Mouse (Mus musculus) liver, embryonic 11.5 days (tissue): ENCODE measurements around the gene Akt3. TPM values are rescaled to one million over a fixed set of nuclear protein-coding genes. Genes with fewer than 3 reads are reported as not detected.

Experiments used
- ATAC-seq: fragments of 200-750 bp; cut with Nextera tagmentation; replicated peaks from 2 replicates; pipeline ENCODE4 v1.8.0; 2017; ENCODE audit warnings: moderate number of reproducible peaks, mild to moderate bottlenecking, moderate TSS enrichment, moderate library complexity; ENCODE audit not compliant: low FRiP score
- DNase-seq: peaks from one replicate; pipeline ENCODE4 v3.0.0-alpha.2; 2017; ENCODE audit warnings: low spot score
- H3K27ac ChIP-seq: fragments of 300-500 bp; sonication (generic); 2 replicates; pipeline ENCODE4 v1.5.1; 2014; ENCODE audit warnings: mild to moderate bottlenecking, low read depth, low read length, control low read depth
- H3K27me3 ChIP-seq: fragments of 300-500 bp; sonication (generic); replicated peaks from 2 replicates; pipeline ENCODE4 v1.6.1; 2014; ENCODE audit warnings: low read length, mixed read lengths; ENCODE audit not compliant: control insufficient read depth, insufficient read depth
- H3K36me3 ChIP-seq: fragments of 300-500 bp; sonication (generic); 2 replicates; pipeline ENCODE4 v1.6.1; 2014; ENCODE audit warnings: mild to moderate bottlenecking, low read length, moderate library complexity, mixed read lengths; ENCODE audit not compliant: control insufficient read depth, insufficient read depth
- H3K4me1 ChIP-seq: fragments of 300-500 bp; sonication (generic); replicated peaks from 2 replicates; pipeline ENCODE4 v1.6.1; 2014; ENCODE audit warnings: low read length, mixed read lengths; ENCODE audit not compliant: control insufficient read depth, insufficient read depth
- H3K4me2 ChIP-seq: fragments of 300-500 bp; sonication (generic); 2 replicates; pipeline ENCODE4 v1.6.1; 2014; ENCODE audit warnings: mild to moderate bottlenecking, control low read depth, moderate library complexity
- H3K4me3 ChIP-seq: fragments of 300-500 bp; sonication (generic); 2 replicates; pipeline ENCODE4 v1.5.1; 2014; ENCODE audit warnings: low read depth, low read length, control low read depth
- H3K9ac ChIP-seq: fragments of 300-500 bp; sonication (generic); 2 replicates; pipeline ENCODE4 v1.6.1; 2014; ENCODE audit warnings: low read depth, low read length, control low read depth
- H3K9me3 ChIP-seq: fragments of 300-500 bp; sonication (generic); 2 replicates; pipeline ENCODE4 v1.6.1; 2016; ENCODE audit warnings: low read length, inconsistent platforms, mixed read lengths; ENCODE audit not compliant: control insufficient read depth
- WGBS: fragments of 180-500 bp; shearing (Covaris S2); extraction: QIAGEN DNeasy Blood & Tissue Kit; methylation state at CpG from one replicate; pipeline ENCODE4 v1.1.7; 2014; 5-methylcytosine and 5-hydroxymethylcytosine counted together
- polyA plus RNA-seq: library from polyadenylated mRNA; unstranded; fragments of >200 nt; fragmentation: Nextera tagmentation; extraction: Ambion mirVana; gene quantifications from 2 replicates; pipeline ENCODE4 v1.2.1, GENCODE M21; 2014

Akt3 gene
- polyA plus RNA-seq, 1 experiment from 2014 or later = 4.3 TPM

- H3K36me3 ChIP-seq = no peaks in the 10 kb centered on the region
- H3K27ac ChIP-seq = no peak overlapping the region
- WGBS = 71% methylated on average over 6 of the region's 6 CpGs
- no peak overlapping the region for H3K4me2 ChIP-seq
- H3K4me3 ChIP-seq = no peak overlapping the region
- H3K9me3 ChIP-seq = no peaks in the 10 kb centered on the region
- H3K9ac ChIP-seq = no peak overlapping the region
- ATAC-seq = no peak
- DNase-seq = no peak
- H3K4me1 ChIP-seq = no peaks in the 10 kb centered on the region
- H3K27me3 ChIP-seq = no peaks in the 10 kb centered on the region
Observed at GRCm38 (mm10) chr1:176973356-176974088, 284.5 kb downstream of the Akt3 start.

GRCm38 (mm10) chr1:176971479-176971797 lies 286.6 kb downstream of the Akt3 start:
- Histone ChIP-seq H3K4me2 (no peak overlapping the region), H3K4me1 (no peaks in the 10 kb centered on the region), H3K9ac (no peak overlapping the region), H3K27ac (no peak overlapping the region), H3K36me3 (no peaks in the 10 kb centered on the region), H3K9me3 (no peaks in the 10 kb centered on the region), H3K27me3 (no peaks in the 10 kb centered on the region), H3K4me3 (no peak overlapping the region)
- no peak for ATAC-seq
- 76% methylated on average over 4 of the region's 4 CpGs for WGBS
- DNase-seq = no peak

- ATAC-seq = no peak
- Histone ChIP-seq H3K4me2 (no peak overlapping the region), H3K4me3 (no peak overlapping the region), H3K9me3 (no peaks in the 10 kb centered on the region), H3K4me1 (no peaks in the 10 kb centered on the region), H3K27me3 (no peaks in the 10 kb centered on the region), H3K27ac (no peak overlapping the region), H3K9ac (no peak overlapping the region), H3K36me3 (no peaks in the 10 kb centered on the region)
- WGBS = 84% methylated on average over 16 of the region's 16 CpGs
- DNase-seq = no peak
Observed at GRCm38 (mm10) chr1:176970635-176971478, 287.1 kb downstream of the Akt3 start.

Other genes with a start within 250 kb of the Akt3 start
- 1.5 and 2.4 TPM in 2 replicates for gene Zbtb18, start 184.1 kb upstream of the Akt3 start, polyA plus RNA-seq